Mouse (Mus musculus): ENCODE measurements around the gene Zfyve28.

Gene Zfyve28

GRCm38 (mm10) chr5:34285285-34285684 is 3.0 kb downstream of the Zfyve28 start:
- no peak for DNase-seq

- peak; percentile 38 for DNase-seq
Measured at GRCm38 (mm10) chr5:34284156-34284750, 4.0 kb downstream of the Zfyve28 start.

GRCm38 (mm10) chr5:34283355-34283754 is 4.9 kb downstream of the Zfyve28 start:
- DNase-seq: peak; percentile 31

GRCm38 (mm10) chr5:34280976-34281375 is 7.3 kb downstream of the Zfyve28 start:
- DNase-seq: no peak

GRCm38 (mm10) chr5:34279214-34279613 is 9.0 kb downstream of the Zfyve28 start:
- peak; percentile 9 for DNase-seq

- no peak for DNase-seq
Measured at GRCm38 (mm10) chr5:34278058-34278457, 10.2 kb downstream of the Zfyve28 start.

GRCm38 (mm10) chr5:34276746-34277145 is 11.5 kb downstream of the Zfyve28 start:
- DNase-seq: no peak

- peak; percentile 38 for DNase-seq
Measured at GRCm38 (mm10) chr5:34276191-34276590, 12.1 kb downstream of the Zfyve28 start.

- DNase-seq: peak; percentile 48
Measured at GRCm38 (mm10) chr5:34274676-34275293, 13.5 kb downstream of the Zfyve28 start.

GRCm38 (mm10) chr5:34274268-34274667 is 14.0 kb downstream of the Zfyve28 start:
- DNase-seq: peak; percentile 75

- DNase-seq: peak; percentile 28
Measured at GRCm38 (mm10) chr5:34273251-34273681, 15.0 kb downstream of the Zfyve28 start.

GRCm38 (mm10) chr5:34271743-34272142 is 16.5 kb downstream of the Zfyve28 start:
- DNase-seq: no peak

GRCm38 (mm10) chr5:34269921-34270465 is 18.3 kb downstream of the Zfyve28 start:
- peak; percentile 64 for DNase-seq

- DNase-seq: peak; percentile 92
Measured at GRCm38 (mm10) chr5:34269197-34269920, 18.9 kb downstream of the Zfyve28 start.

- no peak for DNase-seq
Measured at GRCm38 (mm10) chr5:34266065-34266464, 22.2 kb downstream of the Zfyve28 start.

- no peak for DNase-seq
Measured at GRCm38 (mm10) chr5:34259172-34259816, 29.0 kb downstream of the Zfyve28 start.

- no peak for DNase-seq
Measured at GRCm38 (mm10) chr5:34255189-34255588, 33.1 kb downstream of the Zfyve28 start.

GRCm38 (mm10) chr5:34254309-34254708 is 33.9 kb downstream of the Zfyve28 start:
- no peak for DNase-seq

GRCm38 (mm10) chr5:34252967-34253519 is 35.2 kb downstream of the Zfyve28 start:
- DNase-seq: no peak

GRCm38 (mm10) chr5:34252307-34252966 is 35.8 kb downstream of the Zfyve28 start:
- DNase-seq: no peak

- no peak for DNase-seq
Measured at GRCm38 (mm10) chr5:34251794-34252193, 36.5 kb downstream of the Zfyve28 start.

GRCm38 (mm10) chr5:34250090-34250489 is 38.2 kb downstream of the Zfyve28 start:
- DNase-seq: no peak
